Mouse (Mus musculus) forebrain, embryonic 11.5 days (tissue): Measurements from ENCODE around the gene Mypop. TPM values are rescaled to one million over a fixed set of nuclear protein-coding genes. Genes with fewer than 3 reads are reported as not detected.

ENCODE experiments used
- ATAC-seq: fragments of 200-750 bp; cut with Nextera tagmentation; replicated peaks from 2 replicates; pipeline ENCODE4 v1.8.0; 2017; ENCODE audit warnings: moderate TSS enrichment; ENCODE audit not compliant: low FRiP score
- DNase-seq: peaks from one replicate; pipeline ENCODE4 v3.0.0-alpha.2; 2017; ENCODE audit warnings: low spot score
- H3K27ac ChIP-seq: fragments of 300-500 bp; sonication (generic); 2 replicates; pipeline ENCODE4 v1.5.1; 2014; ENCODE audit warnings: low read depth, low read length
- H3K27me3 ChIP-seq: fragments of 300-500 bp; sonication (generic); 2 replicates; pipeline ENCODE4 v1.6.1; 2014; ENCODE audit warnings: mild to moderate bottlenecking, low read length, mixed read lengths; ENCODE audit not compliant: control insufficient read depth, insufficient read depth
- H3K36me3 ChIP-seq: fragments of 300-500 bp; sonication (generic); 2 replicates; pipeline ENCODE4 v1.6.1; 2014; ENCODE audit warnings: mild to moderate bottlenecking, low read length, moderate library complexity, mixed read lengths; ENCODE audit not compliant: control insufficient read depth, insufficient read depth
- H3K4me1 ChIP-seq: fragments of 300-500 bp; sonication (generic); replicated peaks from 2 replicates; pipeline ENCODE4 v1.6.1; 2014; ENCODE audit warnings: low read length, mixed read lengths; ENCODE audit not compliant: control insufficient read depth, insufficient read depth
- H3K4me2 ChIP-seq: fragments of 300-500 bp; sonication (generic); 2 replicates; pipeline ENCODE4 v1.6.1; 2014; ENCODE audit warnings: low read depth, mild to moderate bottlenecking, low read length, moderate library complexity, mixed read lengths; ENCODE audit not compliant: severe bottlenecking
- H3K4me3 ChIP-seq: fragments of 300-500 bp; sonication (generic); 2 replicates; pipeline ENCODE4 v1.5.1; 2014; ENCODE audit warnings: low read depth, low read length
- H3K9ac ChIP-seq: fragments of 300-500 bp; sonication (generic); 2 replicates; pipeline ENCODE4 v1.6.1; 2014; ENCODE audit warnings: low read length
- H3K9me3 ChIP-seq: fragments of 300-500 bp; sonication (generic); 2 replicates; pipeline ENCODE4 v1.6.1; 2016; ENCODE audit warnings: low read length, mixed read lengths; ENCODE audit not compliant: control insufficient read depth
- WGBS: fragments of 180-500 bp; shearing (Covaris S2); extraction: QIAGEN DNeasy Blood & Tissue Kit; methylation state at CpG from one replicate; pipeline ENCODE4 v1.1.7; 2014; 5-methylcytosine and 5-hydroxymethylcytosine counted together
- polyA plus RNA-seq: library from polyadenylated mRNA; unstranded; fragments of >200 nt; fragmentation: Nextera tagmentation; extraction: Ambion mirVana; gene quantifications from 2 replicates; pipeline ENCODE4 v1.2.1, GENCODE M21; 2014

Gene Mypop
- 4.6 and 4.7 TPM in 2 replicates for polyA plus RNA-seq

- Histone ChIP-seq H3K9ac (peak within 1 kb of the TSS; percentile 57), H3K4me1 (peaks cover 6% of the 10 kb centered on the region), H3K9me3 (no peaks in the 10 kb centered on the region), H3K36me3 (no peaks in the 10 kb centered on the region), H3K27ac (peak within 1 kb of the TSS; percentile 80), H3K27me3 (peaks cover 20% of the 10 kb centered on the region), H3K4me2 (peak within 1 kb of the TSS; percentile 77), H3K4me3 (peak within 1 kb of the TSS; percentile 47)
- ATAC-seq (peak; percentile 95), DNase-seq (peak; percentile 100)
- under 1% methylated on average over 36 of the region's 37 CpGs for WGBS
These were observed at the start of gene Mypop for GRCm38 (mm10) chr7:18990601-18991295. Mypop (plus strand) TSS chr7:18991245.

DNA sequence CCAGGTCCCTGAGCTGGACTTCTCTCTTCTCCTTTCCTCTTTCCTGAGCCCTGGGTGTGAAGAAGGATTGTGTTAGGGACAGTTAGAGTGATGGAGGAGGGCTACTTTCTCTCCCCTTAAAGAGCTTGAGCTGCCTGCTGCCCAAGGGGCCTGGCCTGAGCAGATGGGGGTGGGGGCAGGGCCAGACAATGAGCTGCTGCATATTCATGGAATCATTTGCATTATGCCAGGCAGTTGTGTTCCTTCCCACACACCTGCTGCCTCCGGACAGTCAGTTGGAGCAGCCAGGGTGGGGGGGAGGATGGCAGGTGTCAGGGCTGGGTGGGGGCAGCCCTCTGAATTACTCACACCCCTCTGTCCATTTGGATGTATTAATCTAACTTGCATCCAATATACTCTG is 48.7 kb upstream of the Mypop start:
- Histone ChIP-seq H3K9me3 (no peaks in the 10 kb centered on the region), H3K36me3 (peaks cover 4% of the 10 kb centered on the region; the same call in 1 of the 2 replicates), H3K4me1 (peaks cover 17% of the 10 kb centered on the region), H3K9ac (no peak overlapping the region; the same call in 1 of the 2 replicates), H3K27ac (peak overlapping the region; percentile 55), H3K4me3 (no peak overlapping the region), H3K4me2 (peak overlapping the region; percentile 26; the same call in 1 of the 2 replicates), H3K27me3 (no peaks in the 10 kb centered on the region)
- WGBS, result 17% methylated on average over 1 of the region's 1 CpGs
- DNase-seq, result peak; percentile 74
- peak; percentile 88 for ATAC-seq

- H3K27ac ChIP-seq, result peak overlapping the region; percentile 55; the same call in 1 of the 2 replicates
- DNase-seq, result no peak
- H3K9ac ChIP-seq, result no peak overlapping the region; the same call in 1 of the 2 replicates
- H3K27me3 ChIP-seq, result no peaks in the 10 kb centered on the region
- H3K4me3 ChIP-seq, result no peak overlapping the region
- H3K9me3 ChIP-seq, result no peaks in the 10 kb centered on the region
- WGBS, result 52% methylated on average over 9 of the region's 9 CpGs
- H3K4me1 ChIP-seq, result peaks cover 18% of the 10 kb centered on the region
- H3K36me3 ChIP-seq, result peaks cover 4% of the 10 kb centered on the region; the same call in 1 of the 2 replicates
- ATAC-seq, result peak; percentile 51
- H3K4me2 ChIP-seq, result peak overlapping the region; percentile 26; the same call in 1 of the 2 replicates
These were observed 48.2 kb upstream of the Mypop start for GRCm38 (mm10) chr7:18942815-18943214.

DNA sequence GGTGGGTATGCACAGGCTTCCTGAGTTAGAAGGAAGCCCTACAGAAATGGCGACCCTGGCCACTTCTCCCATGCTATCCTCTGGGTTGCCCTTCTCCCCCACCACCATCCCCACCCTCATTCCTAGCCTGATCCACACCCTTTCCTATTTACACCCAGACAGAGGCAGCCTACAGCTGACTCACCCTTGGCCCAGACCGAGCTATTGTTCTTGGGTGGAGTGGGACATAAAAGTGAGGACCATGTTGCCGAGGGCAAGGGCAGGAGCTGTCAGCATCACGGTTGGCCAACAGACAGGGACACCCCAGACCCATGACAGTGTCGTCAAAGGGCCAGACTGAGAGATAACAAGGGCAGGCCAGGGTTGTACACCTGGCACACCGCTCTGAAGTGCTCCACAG is 42.9 kb upstream of the Mypop start:
- H3K27me3 ChIP-seq, result no peaks in the 10 kb centered on the region
- no peak for ATAC-seq
- no peak overlapping the region for H3K4me3 ChIP-seq
- H3K4me2 ChIP-seq, result no peak overlapping the region
- H3K9ac ChIP-seq, result no peak overlapping the region; the same call in 1 of the 2 replicates
- no peaks in the 10 kb centered on the region for H3K9me3 ChIP-seq
- peak overlapping the region; percentile 95 for H3K27ac ChIP-seq
- DNase-seq, result no peak
- WGBS, result 65% methylated on average over 6 of the region's 6 CpGs
- H3K36me3 ChIP-seq, result peaks cover 4% of the 10 kb centered on the region; the same call in 1 of the 2 replicates
- peaks cover 36% of the 10 kb centered on the region for H3K4me1 ChIP-seq

DNA sequence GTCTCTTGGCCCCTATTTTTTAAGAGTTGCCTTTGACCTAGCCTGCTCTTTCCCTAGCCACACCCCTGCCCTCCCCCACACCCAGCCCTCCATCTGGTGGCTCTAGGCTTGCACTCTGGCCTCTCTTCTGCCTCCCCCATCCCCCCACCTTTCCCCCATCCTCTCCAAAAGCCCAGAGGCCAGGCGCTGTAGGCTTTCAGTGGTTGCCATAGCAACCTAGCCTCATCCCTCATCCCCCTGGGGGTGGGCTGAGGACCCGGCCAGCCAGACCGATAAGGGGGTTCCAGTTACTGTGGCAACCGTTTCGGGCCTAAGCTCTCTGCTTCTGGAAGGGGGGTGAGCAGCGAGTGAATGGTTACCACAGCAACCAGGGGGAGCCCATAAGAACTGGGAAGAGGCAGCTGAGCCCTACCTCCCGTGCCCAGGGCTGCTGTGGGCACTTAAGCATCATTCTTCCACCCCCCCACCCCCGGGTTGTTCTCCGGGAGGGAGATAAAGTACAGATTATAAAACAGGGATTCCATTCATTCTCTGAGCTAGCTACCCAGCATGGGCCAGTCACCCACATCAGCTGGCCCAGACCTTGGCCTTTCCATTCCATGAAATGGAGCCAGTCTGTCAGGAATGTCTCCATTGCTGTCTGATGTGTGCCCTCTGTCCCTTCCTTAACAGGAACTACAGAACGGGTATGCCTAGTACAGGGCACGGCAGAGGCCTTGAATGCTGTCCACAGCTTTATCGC is 41.1 kb upstream of the Mypop start:
- Histone ChIP-seq H3K4me1 (peaks cover 36% of the 10 kb centered on the region), H3K9ac (peak overlapping the region; percentile 13; the same call in 1 of the 2 replicates), H3K4me3 (peak overlapping the region; percentile 1; the same call in 1 of the 2 replicates), H3K27me3 (no peaks in the 10 kb centered on the region), H3K36me3 (peaks cover 4% of the 10 kb centered on the region; the same call in 1 of the 2 replicates), H3K27ac (peak overlapping the region; percentile 95), H3K9me3 (no peaks in the 10 kb centered on the region), H3K4me2 (peak overlapping the region; percentile 42)
- WGBS, result 13% methylated on average over 12 of the region's 12 CpGs
- ATAC-seq, result peak; percentile 94
- DNase-seq, result peak; percentile 90

- peak overlapping the region; percentile 1; the same call in 1 of the 2 replicates for H3K4me3 ChIP-seq
- H3K9me3 ChIP-seq, result no peaks in the 10 kb centered on the region
- H3K9ac ChIP-seq, result peak overlapping the region; percentile 27
- no peaks in the 10 kb centered on the region for H3K27me3 ChIP-seq
- peak overlapping the region; percentile 42 for H3K4me2 ChIP-seq
- peaks cover 4% of the 10 kb centered on the region; the same call in 1 of the 2 replicates for H3K36me3 ChIP-seq
- peaks cover 36% of the 10 kb centered on the region for H3K4me1 ChIP-seq
- peak; percentile 52 for ATAC-seq
- WGBS, result 15% methylated on average over 18 of the region's 18 CpGs
- peak; percentile 81 for DNase-seq
- peak overlapping the region; percentile 95 for H3K27ac ChIP-seq
These were observed 40.3 kb upstream of the Mypop start for GRCm38 (mm10) chr7:18950523-18951315.

DNA sequence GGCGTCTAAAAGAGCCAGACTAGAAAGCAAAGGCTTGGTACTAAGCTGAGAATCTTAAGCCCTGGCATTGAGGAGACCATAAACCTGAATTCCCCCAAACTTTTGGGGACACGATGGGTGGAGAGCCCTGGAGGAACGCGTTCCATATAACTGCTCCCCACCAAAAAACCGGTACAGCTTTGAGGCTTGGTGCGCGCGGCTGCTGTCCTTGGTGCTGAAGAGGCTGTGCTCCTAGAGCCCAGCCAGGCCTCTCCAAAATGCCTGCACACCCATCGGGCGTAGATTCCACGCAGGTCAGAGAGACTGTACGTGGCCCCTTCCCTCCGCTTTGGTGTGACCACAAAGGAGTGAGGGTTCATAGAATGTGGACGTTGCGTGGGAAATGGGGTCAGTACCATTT is 39.6 kb upstream of the Mypop start:
- H3K4me2 ChIP-seq, result peak overlapping the region; percentile 42; the same call in 1 of the 2 replicates
- H3K9ac ChIP-seq, result peak overlapping the region; percentile 27; the same call in 1 of the 2 replicates
- peaks cover 36% of the 10 kb centered on the region for H3K4me1 ChIP-seq
- H3K27me3 ChIP-seq, result no peaks in the 10 kb centered on the region
- 19% methylated on average over 15 of the region's 15 CpGs for WGBS
- H3K4me3 ChIP-seq, result no peak overlapping the region
- H3K27ac ChIP-seq, result peak overlapping the region; percentile 95
- ATAC-seq (no peak), DNase-seq (peak; percentile 79)
- peaks cover 4% of the 10 kb centered on the region; the same call in 1 of the 2 replicates for H3K36me3 ChIP-seq
- no peaks in the 10 kb centered on the region for H3K9me3 ChIP-seq
